Mouse (Mus musculus) CH12F3 (cell line): ENCODE measurements around the gene Olfr56.
"Not testable (repeated sequence)": the region's sequence is repeated elsewhere in the genome, so short reads cannot be mapped to it uniquely, and the experiment has no call there.

Experiments
- in situ Hi-C: fragments of 300-500 bp; cut with MboI; formaldehyde crosslinking; loops from 2 replicates; pipeline ENCODE4 v1.14.3; 2020; ENCODE audit warnings: low sequenced_read_pairs

Olfr56 gene

DNA sequence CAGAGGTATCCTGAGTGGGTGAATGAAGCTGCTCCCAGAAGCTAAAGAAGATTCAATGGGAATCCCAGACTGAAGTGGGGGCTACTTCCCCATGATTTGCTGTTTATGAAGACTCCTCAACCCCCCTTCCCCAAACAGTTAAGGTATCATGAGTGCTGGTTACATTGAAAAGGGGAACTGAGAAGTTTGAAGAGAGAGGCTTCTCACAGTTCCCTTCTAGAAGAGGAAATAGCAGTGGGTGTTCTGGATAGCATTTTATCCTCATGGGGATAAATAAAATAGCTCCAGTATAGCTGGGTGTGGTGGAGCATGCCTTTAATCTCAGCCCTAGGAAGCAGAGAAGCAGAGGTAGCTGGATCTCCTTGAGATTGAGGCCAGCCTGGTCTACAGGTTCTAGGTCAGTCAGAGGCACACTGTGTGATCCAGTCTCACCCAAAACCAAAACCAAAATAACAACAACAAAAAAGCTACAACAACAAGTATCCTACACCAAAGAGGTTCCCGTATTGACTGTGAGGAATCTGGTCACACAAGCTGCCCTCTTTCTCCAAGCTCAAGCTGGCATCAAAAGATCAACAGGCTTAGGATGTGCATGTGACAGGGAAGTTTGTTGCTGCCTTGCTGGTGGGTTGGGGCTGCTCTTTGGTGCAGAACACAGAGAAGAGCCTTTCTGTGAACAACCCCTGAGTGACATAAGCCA lies at the start of gene Olfr56:
Gene Olfr56, plus strand, starts transcription at position 650 of the 700 bp plus-strand sequence.
- in situ Hi-C loops = not testable (repeated sequence)

DNA sequence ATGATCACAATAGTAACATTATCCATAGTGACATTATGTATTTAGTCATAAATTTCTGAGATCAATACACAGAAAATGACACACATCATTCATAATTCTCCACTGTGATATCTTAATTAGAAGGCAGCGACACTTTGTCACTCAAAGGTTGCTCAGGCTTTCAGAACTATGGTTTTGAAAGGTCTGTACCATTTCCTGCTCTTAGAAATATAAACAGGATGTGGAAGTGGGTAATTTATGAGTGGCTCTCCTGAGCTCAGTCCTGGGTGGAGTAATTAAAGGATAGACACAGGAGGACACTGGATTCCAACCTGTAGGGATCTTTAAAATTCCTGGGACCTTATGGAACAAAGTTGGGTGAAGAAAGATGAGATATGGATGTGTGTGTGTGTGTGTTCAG lies 45.3 kb upstream of the Olfr56 start:
- in situ Hi-C loops = not testable (repeated sequence)

DNA sequence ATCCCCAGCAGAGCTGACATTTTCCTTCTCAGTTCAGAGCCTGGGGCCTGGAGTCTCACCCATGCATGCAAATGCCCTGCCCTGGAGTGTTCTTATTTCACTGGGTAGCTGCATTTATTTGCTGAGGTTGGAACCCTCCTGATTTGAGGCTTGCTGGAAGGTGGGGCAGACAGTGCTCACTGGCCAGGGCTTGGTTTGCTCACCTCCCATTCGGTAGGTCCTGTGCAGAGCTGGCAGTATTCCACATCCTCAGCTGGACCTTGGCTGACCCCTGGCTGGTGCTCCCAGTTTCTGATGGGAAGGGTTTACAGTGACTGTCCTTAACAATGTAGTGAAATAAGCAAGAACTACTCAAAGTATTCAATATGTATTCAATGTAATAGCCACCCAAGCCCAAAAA lies 44.8 kb upstream of the Olfr56 start:
- in situ Hi-C loops = not testable (repeated sequence)

DNA sequence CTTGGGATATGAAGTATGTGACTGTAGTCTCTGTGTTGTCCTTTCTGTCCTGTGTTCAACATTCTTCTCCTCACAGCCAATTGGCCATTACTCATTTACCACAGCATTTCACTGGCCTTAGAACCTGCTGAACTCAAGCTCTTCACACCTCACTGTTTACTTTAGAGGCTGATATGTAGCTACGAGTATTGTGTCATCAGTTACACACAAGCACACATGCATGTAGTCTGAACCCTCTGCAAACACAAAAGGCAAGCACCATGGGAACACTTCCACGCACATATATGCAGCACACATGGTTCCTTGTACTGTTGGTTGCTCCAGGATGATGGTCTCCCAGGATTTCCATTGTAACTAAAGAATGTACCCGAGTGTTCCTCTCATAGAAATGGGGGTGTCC lies 43.4 kb upstream of the Olfr56 start:
- in situ Hi-C loops = not testable (repeated sequence)

DNA sequence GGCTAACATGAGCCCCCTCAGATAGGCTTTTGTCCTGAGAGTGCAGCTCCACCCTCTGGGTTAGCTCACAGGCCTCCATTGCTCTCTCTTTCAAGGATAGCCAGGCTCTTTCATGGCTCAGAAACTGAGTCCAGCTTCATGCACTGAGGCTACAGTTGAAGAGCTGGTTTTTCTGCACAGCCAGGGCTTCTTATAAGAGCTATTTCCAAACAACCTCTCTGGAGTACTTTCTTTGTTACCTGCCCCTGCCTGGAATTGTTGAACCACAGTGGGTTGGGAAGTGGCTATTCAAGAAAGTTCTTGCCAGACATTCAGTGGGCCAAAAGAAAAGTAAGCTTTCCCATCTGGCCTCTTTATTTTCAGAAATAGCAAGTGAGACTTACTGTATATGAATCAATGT lies 39.4 kb upstream of the Olfr56 start:
- in situ Hi-C loops = not testable (repeated sequence)

DNA sequence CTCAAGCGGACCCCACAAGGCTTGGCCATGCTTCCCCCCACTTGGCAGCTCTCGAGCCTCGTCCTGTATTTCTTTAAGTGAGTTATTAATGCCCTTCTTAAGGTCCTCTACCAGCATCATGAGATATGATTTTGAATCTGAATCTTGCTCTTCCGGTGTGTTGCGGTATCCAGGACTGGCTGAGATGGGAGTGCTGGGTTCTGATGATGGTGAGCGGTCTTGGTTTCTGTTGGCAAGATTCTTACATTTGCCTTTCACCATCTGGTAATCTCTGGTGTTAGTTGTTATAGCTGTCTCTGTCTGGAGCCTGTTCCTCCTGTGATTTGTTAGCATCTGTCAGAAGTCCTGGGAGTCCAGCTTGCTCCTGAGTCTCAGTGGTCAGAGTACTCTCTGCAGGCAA lies 32.6 kb upstream of the Olfr56 start, which contains the start of gene Psme2b:
Gene Psme2b, minus strand, starts transcription at position 101 of the 400 bp plus-strand sequence.
- in situ Hi-C loops = not testable (repeated sequence)

DNA sequence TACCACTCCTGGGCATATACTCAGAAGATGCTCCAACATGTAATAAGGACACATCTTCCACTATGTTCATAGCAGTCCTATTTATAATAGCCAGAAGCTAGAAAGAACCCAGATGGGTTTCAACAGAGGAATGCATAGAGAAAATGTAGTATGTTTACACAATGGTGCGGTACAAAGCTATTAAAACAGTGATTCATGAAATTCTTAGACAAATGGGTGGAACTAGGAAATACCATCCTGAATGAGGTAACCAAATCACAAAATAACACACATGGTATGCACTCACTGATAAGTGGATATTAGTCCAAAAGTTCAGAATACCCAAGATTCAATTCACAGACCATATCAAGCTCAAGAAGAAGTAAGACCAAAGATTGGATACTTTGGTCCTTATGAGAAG lies 4.0 kb upstream of the Olfr56 start:
- in situ Hi-C loops = not testable (repeated sequence)

DNA sequence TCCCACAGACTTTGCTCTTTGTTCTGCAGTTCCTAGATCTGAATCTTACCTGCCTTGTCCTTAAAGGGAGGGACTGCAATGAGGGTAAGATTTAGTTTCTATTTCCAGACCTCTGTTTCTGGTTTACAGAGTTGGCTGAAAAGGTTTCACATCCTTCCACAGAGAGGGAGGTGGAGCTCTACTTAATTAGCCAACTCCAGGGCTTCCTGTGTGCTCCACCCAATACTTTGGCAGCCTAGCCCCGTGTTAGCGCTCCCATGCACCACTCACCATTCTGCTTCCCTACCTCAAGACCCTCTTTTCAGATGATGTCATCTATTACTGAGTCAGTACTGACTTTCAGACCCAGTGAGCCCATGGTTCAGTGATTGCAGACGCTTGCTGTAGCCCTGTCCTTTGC lies 562 bp downstream of the Olfr56 start, which contains the start of gene 9930111J21Rik1:
Gene 9930111J21Rik1, minus strand, starts transcription at position 148 of the 400 bp plus-strand sequence.
- in situ Hi-C loops = not testable (repeated sequence)

DNA sequence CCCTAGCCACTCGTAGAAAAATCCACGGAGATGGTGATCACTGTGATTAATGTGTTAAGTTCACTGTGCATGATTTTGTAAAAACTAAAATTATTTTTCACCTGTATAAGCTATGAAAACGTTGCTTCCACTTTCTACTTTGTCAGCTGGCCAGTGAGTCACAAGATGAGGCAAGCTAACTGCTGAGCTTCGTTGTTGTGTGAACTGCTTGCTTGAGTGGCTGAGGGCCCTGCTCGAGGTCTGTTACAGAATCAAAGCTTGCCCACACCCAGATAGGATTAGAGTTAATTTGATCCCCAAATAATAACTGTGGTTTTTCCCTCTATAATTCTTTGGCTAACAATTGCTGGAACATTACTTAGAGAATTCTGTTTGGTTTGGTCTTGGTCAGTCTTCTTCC lies 1.4 kb downstream of the Olfr56 start:
- in situ Hi-C loops = not testable (repeated sequence)

DNA sequence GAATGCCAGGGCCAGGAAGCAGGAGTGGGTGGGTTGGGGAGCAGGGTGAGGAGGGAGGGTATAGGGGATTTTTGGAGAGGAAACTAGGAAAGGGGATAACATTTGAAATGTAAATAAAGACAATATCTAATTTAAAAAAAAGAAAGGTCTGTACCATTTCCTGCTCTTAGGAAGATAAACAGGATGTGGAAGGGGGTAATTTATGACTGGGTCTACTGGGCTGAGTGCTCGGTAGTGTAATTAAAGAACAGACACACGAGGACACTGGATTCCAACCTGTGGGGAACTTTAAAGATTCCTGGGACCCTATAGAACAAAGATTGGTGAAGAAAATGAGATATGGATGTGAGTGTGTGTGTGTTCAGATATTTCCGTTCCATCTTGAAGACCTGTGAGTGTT lies 4.2 kb downstream of the Olfr56 start:
- in situ Hi-C loops = not testable (repeated sequence)

DNA sequence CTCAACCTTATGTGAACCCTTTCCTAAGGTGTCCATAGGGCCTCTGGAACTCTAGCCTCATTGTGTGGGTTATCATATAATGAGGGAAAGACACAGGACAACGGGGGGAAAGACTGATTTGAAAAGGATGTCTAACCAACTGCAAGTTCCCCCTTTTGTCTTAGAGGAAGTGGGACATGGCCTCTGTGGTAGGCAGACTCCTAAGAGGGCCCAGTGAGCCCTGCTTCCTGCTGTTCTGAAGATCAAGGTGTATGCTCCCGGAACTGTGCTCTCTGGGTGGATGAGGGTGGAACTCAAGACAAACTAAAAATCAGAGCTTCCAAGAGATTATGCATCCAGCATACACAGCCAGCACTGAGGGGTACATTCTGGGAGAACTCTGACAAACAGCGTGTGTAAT lies 9.5 kb downstream of the Olfr56 start:
- in situ Hi-C loops = not testable (repeated sequence)

DNA sequence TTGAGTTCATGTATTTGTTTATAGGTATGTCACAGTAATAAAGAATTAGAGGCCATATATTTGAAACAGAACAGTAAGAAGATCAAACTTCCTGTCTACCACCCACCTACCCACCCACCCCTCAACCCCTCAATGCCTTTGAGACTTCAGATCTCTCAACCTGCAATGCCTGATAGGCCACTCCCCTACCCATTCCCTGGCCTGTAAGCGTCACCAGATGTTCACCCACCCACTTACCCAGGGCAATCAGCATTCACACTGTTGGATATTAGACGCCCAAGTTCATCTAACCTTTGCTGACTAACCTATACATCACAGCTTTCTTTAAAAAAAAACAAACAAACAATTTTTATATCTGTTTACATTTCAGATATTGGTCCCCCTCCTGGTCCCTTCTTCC lies 11.3 kb downstream of the Olfr56 start:
- in situ Hi-C loops = not testable (repeated sequence)

DNA sequence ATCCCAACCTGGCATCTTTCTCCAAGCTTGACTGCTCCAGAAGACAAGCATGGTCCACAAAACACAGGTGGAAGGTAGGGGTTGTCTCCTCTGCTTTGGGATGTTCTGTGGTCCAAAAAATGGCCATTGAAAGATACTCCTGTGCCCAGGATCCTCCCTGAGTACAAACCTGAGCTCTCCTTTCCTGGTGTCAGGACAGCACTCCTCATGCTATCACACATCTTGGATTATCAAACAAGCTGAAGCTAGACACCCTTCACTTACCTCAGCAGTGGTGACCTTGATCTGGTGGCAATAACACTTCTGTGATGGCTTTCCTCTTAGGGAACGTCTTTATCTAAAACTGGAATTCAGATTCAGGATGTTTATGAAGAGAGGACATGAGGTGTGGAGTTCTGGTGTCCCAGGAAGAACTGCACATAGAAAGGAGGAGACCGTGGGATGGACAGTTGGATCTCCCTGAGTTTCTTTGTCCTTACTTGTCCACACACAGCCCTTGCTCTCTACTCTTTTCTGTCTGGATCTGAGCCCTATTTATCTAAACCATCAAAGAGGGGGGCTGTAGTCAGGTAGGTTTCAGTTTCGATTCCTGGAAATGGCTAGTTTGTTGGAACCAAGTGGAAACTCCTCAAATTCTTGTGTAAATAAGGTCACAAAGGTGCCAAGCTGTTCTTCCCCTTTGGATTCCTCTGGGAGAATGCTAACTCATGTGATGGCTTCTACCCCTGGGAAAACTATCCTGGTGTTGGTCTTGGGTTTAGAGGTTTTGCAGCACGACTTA lies 13.2 kb downstream of the Olfr56 start, which contains the start of gene Gm12185:
Gene Gm12185, minus strand, starts transcription at position 487 of the 781 bp plus-strand sequence.
- in situ Hi-C loops = not testable (repeated sequence)

DNA sequence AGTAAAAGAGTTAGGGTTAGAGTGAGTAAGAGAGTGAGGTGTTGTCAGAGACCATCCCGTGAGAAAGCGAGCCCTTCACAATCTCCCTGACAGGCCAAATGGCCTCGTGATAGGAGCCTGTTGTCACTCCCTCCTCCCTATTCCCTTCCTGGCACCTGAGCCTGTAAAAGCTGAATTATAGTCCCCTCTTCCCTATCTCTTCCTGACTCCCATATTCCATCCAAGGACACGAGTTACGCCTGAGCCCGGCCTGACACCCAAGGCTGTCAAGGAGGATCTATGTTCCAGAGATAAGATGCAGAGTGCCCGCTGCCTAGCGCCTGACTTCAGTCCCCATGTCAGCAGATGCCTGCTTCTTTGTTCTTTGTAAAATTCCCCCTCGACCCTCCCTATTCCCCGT lies 14.6 kb downstream of the Olfr56 start:
- in situ Hi-C loops = not testable (repeated sequence)

DNA sequence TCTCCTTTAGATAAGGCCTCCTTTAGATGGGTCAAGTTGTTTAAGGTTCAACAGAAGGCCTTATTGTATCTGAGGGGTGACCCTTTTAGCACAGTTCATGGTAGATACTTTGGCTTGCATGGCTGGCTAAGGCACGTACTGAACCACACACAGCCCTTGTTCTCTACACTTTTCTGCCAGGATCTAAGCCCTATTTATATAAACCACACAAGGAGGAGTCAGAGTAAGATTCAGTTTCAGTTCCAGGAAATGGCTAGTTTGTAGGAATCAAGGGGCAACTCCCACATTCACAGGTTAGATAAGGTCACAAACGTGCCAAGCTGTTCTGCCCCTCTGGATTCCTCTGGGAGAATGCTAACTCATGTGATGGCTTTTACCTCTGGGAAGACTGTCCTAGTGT lies 15.3 kb downstream of the Olfr56 start, which contains the start of gene Tgtp1:
Gene Tgtp1, minus strand, starts transcription at position 155 of the 400 bp plus-strand sequence.
- in situ Hi-C loops = not testable (repeated sequence)

DNA sequence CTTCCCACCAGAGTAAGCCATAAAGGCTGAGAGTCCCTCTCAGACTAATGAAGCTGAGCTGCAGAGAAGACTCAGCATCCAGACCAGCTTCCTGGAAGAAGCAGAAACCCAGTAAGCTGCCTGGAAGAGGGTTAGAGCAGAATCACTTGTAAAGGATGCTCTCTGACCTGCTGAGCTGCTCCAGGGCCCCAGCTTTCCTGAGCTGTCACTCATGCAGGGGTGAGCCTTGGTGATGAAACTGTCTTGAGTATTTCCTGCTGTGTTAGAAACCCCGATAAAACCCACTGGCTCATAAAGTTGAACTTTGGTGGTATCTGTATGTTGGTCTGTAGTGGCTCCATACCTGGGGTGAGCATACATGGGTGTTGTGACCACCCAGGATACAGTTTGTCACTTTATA lies 21.7 kb downstream of the Olfr56 start:
- in situ Hi-C loops = not testable (repeated sequence)

DNA sequence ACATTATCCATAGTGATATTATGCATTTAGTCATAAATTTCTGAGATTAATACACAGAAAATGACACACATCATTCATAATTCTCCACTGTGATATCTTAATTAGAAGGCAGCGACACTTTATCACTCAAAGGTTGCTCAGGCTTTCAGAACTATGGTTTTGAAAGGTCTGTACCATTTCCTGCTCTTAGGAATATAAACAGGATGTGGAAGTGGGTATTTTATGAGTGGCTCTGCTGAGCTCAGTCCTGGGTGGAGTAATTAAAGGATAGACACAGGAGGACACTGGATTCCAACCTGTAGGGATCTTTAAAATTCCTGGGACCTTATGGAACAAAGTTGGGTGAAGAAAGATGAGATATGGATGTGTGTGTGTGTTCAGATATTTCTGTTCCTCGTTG lies 27.6 kb downstream of the Olfr56 start:
- in situ Hi-C loops = not testable (repeated sequence)

DNA sequence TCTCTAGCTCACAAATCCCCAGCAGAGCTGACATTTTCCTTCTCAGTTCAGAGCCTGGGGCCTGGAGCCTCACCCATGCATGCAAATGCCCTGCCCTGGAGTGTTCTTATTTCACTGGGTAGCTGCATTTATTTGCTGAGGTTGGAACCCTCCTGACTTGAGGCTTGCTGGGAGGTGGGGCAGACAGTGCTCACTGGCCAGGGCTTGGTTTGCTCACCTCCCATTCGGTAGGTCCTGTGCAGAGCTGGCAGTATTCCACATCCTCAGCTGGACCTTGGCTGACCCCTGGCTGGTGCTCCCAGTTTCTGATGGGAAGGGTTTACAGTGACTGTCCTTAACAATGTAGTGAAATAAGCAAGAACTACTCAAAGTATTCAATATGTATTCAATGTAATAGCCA lies 28.1 kb downstream of the Olfr56 start:
- in situ Hi-C loops = not testable (repeated sequence)

DNA sequence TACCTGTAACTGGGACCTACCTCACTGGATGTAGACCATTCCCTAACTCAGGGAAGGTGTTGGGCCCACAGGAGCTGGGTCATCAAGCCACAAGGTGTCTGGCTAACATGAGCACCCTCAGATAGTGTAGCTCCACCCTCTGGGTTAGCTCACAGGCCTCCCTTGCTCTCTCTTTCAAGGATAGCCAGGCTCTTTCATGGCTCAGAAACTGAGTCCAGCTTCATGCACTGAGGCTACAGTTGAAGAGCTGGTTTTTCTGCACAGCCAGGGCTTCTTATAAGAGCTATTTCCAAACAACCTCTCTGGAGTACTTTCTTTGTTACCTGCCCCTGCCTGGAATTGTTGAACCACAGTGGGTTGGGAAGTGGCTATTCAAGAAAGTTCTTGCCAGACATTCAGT lies 33.4 kb downstream of the Olfr56 start:
- in situ Hi-C loops = not testable (repeated sequence)

DNA sequence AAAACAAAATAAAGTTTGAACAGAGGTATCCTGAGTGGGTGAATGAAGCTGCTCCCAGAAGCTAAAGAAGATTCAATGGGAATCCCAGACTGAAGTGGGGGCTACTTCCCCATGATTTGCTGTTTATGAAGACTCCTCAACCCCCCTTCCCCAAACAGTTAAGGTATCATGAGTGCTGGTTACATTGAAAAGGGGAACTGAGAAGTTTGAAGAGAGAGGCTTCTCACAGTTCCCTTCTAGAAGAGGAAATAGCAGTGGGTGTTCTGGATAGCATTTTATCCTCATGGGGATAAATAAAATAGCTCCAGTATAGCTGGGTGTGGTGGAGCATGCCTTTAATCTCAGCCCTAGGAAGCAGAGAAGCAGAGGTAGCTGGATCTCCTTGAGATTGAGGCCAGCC lies 71.4 kb downstream of the Olfr56 start:
- in situ Hi-C loops = not testable (repeated sequence)

DNA sequence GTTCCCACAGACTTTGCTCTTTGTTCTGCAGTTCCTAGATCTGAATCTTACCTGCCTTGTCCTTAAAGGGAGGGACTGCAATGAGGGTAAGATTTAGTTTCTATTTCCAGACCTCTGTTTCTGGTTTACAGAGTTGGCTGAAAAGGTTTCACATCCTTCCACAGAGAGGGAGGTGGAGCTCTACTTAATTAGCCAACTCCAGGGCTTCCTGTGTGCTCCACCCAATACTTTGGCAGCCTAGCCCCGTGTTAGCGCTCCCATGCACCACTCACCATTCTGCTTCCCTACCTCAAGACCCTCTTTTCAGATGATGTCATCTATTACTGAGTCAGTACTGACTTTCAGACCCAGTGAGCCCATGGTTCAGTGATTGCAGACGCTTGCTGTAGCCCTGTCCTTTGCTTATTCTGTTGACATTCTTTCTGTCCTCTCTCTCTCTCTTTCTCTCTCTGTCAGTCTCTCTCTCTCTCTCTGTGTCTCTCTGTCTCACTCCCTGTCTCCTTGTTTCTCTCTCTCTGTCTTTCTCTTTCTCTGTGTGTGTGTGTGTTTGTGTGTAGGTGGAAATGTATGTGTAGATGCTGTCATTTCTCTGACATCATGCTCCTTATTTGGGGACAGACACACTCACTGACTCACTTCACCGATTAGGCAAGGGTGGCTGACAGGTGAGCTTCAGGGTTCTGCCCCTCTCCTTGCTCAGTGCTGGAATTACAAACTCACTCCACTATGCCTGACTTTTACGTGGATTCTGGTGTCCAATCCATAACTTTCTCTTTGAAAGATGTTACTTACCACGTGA lies 72.6 kb downstream of the Olfr56 start, which contains the start of gene 9930111J21Rik2:
Gene 9930111J21Rik2, minus strand, starts transcription at position 150 of the 799 bp plus-strand sequence.
- in situ Hi-C loops = not testable (repeated sequence)
